Mouse (Mus musculus): ENCODE measurements around the gene Igsf21. TPM values are rescaled to one million over a fixed set of nuclear protein-coding genes. Genes with fewer than 3 reads are reported as not detected.

Gene Igsf21
- total RNA-seq (2023), result not detected

DNA sequence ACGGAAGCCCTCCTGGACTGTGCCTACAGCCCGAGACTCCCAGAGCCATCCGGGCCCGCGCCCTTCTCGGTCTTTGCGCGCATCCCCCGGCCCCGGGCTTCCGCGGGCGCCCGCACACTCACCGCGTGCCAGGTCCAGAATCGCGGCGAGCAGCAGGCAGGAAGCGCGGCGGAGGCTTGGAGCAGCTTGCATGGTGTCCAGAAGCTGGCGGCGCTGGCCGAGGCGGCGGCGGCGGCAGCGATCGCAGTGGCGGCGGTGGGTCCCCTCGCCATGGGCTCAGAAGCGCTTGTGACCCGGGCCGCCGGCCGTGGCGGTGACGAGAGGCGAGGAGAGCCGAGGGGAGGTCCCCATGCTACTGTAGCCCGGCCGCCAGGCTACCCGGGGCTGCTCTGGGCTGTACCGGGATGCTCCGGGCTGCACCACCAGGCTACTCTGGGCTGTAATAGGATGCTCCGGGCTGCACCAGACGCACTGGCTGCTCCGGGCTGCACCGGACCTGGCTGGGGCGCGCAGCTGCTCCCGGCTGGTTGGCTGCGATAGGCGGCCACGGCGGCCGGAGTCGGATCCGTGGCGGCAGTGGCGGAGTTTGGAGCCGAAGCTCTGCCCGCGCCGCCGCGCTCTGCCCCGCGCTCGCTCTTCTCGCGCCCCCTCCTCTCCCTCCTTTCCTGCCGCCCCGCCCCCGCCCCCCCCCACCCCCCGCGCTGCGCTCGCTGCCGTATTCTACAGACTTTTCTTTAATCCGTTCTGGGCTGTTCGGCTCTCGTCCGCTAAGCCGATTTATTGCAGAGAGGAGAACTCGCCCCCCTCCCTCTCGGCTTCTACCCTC lies at the start of gene Igsf21:
Gene Igsf21, minus strand, starts transcription at position 605 of the 826 bp plus-strand sequence.

Data from neutrophil, adult 83 days (primary cell).